Mouse (Mus musculus) ovary, adult 18-20 months (tissue): ENCODE measurements around the gene Slc8a1.

ENCODE experiments used
- DNase-seq: peaks from one replicate; pipeline ENCODE4 v3.0.0; 2022; ENCODE audit warnings: low spot score, mixed read lengths

Slc8a1 gene

GRCm38 (mm10) chr17:81669816-81670691 is 68.1 kb downstream of the Slc8a1 start:
- DNase-seq, result peak; percentile 43

- DNase-seq, result peak; percentile 3
These were observed 68.9 kb downstream of the Slc8a1 start for GRCm38 (mm10) chr17:81669062-81669815.

GRCm38 (mm10) chr17:81668466-81668865 is 69.7 kb downstream of the Slc8a1 start:
- DNase-seq, result no peak

GRCm38 (mm10) chr17:81667935-81668334 is 70.2 kb downstream of the Slc8a1 start:
- no peak for DNase-seq

- no peak for DNase-seq
These were observed 71.6 kb downstream of the Slc8a1 start for GRCm38 (mm10) chr17:81666551-81666950.

- DNase-seq, result no peak
These were observed 73.3 kb downstream of the Slc8a1 start for GRCm38 (mm10) chr17:81664916-81665315.

- no peak for DNase-seq
These were observed 80.3 kb downstream of the Slc8a1 start for GRCm38 (mm10) chr17:81657828-81658227.

GRCm38 (mm10) chr17:81654548-81654947 is 83.6 kb downstream of the Slc8a1 start:
- DNase-seq, result no peak

GRCm38 (mm10) chr17:81652958-81653357 is 85.2 kb downstream of the Slc8a1 start:
- DNase-seq, result no peak

- no peak for DNase-seq
These were observed 101.4 kb downstream of the Slc8a1 start for GRCm38 (mm10) chr17:81636822-81637221.

- DNase-seq, result no peak
These were observed 107.7 kb downstream of the Slc8a1 start for GRCm38 (mm10) chr17:81630471-81630870.

GRCm38 (mm10) chr17:81621188-81621644 is 117.0 kb downstream of the Slc8a1 start:
- DNase-seq, result no peak

- DNase-seq, result no peak
These were observed 119.7 kb downstream of the Slc8a1 start for GRCm38 (mm10) chr17:81618461-81618860.

- DNase-seq, result no peak
These were observed 121.9 kb downstream of the Slc8a1 start for GRCm38 (mm10) chr17:81616326-81616725.

GRCm38 (mm10) chr17:81615391-81615790 is 122.8 kb downstream of the Slc8a1 start:
- DNase-seq, result no peak

- DNase-seq, result no peak
These were observed 130.7 kb downstream of the Slc8a1 start for GRCm38 (mm10) chr17:81607515-81607914.

- DNase-seq, result no peak
These were observed 132.1 kb downstream of the Slc8a1 start for GRCm38 (mm10) chr17:81606084-81606483.

- no peak for DNase-seq
These were observed 132.9 kb downstream of the Slc8a1 start for GRCm38 (mm10) chr17:81605219-81605660.

- DNase-seq, result no peak
These were observed 139.1 kb downstream of the Slc8a1 start for GRCm38 (mm10) chr17:81599072-81599471.

- no peak for DNase-seq
These were observed 148.4 kb downstream of the Slc8a1 start for GRCm38 (mm10) chr17:81589791-81590190.

GRCm38 (mm10) chr17:81586759-81587158 is 151.4 kb downstream of the Slc8a1 start:
- DNase-seq, result no peak

- no peak for DNase-seq
These were observed 158.3 kb downstream of the Slc8a1 start for GRCm38 (mm10) chr17:81579728-81580425.
